Comparison of ENCODE assay signal across 40 mouse cellular contexts in the genomic region with DNA sequence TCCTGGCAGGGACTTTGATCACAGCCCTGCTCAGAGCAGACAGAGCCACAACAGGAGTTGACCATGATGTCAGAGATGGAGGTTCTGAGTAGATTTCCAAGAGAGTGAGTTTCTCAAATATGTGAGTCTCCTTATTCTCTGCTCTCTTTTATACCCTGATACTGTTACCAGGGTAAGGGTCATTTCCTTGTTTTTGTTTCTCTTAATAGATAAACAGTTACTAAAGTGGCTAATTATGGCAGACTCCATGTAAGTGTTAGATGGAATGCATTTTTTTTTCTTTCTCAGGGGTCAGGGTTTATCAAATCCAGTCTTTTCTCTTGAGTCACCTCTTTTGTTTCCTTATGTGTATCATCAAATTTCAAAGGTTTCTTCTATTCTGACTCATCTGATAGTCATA. TPM values are rescaled to one million over a fixed set of nuclear protein-coding genes. Genes with fewer than 3 reads are reported as not detected.
"Had no signal": no experiment of that assay in that cellular context is flagged by ENCODE, and none has a peak within 500 bp of the region (broad histone marks: within the 10 kb centered on the region; RNA-seq: fewer than 3 reads in every experiment).

Gene Krtap4-16 (minus strand): TSS at position 101 of the 400 bp plus-strand sequence.

- H3K4me2 ChIP-seq: heart, embryonic 12.5 days; hindbrain, embryonic 12.5 days; hindbrain, embryonic 14.5 days; intestine, embryonic 15.5 days; limb, embryonic 13.5 days; limb, embryonic 15.5 days; liver, embryonic 12.5 days had no signal

- H3K36me3 ChIP-seq: heart, embryonic 10.5 days; heart, embryonic 12.5 days; hindbrain, embryonic 10.5 days; hindbrain, embryonic 12.5 days; intestine, embryonic 15.5 days; limb, embryonic 13.5 days; limb, embryonic 15.5 days; liver, embryonic 12.5 days had no signal

- H3K9me3 ChIP-seq: heart, embryonic 10.5 days; heart, embryonic 12.5 days; hindbrain, embryonic 12.5 days; intestine, embryonic 15.5 days; limb, embryonic 13.5 days; limb, embryonic 15.5 days; liver, embryonic 12.5 days had no signal

- DNase-seq: gastrocnemius, postnatal 14 days; gastrocnemius, postnatal 36 days; heart, adult 18-20 months; heart, postnatal 10 days; heart, postnatal 4 days; kidney, adult 18-20 months; kidney, adult 8-10 months; kidney, postnatal 10 days; kidney, postnatal 25 days; kidney, postnatal 4 days; left cerebral cortex, postnatal 4 days had no signal

- H3K9ac ChIP-seq: heart, embryonic 12.5 days; hindbrain, embryonic 12.5 days; hindbrain, embryonic 14.5 days; intestine, embryonic 15.5 days; limb, embryonic 13.5 days; limb, embryonic 15.5 days; liver, embryonic 12.5 days; liver, embryonic 14.5 days had no signal

- ATAC-seq: hindbrain, embryonic 16.5 days; inflammation-experienced regulatory T-cells, adult 6 months; intestine, embryonic 15.5 days; intestine, postnatal 0 days; liver, embryonic 12.5 days had no signal

- H3K27ac ChIP-seq: heart, embryonic 10.5 days; hindbrain, embryonic 10.5 days; hindbrain, embryonic 12.5 days; hindbrain, embryonic 14.5 days; intestine, embryonic 15.5 days; layer of hippocampus, adult 2 months; left cerebral cortex, adult 2 months; limb, embryonic 13.5 days; limb, embryonic 15.5 days; liver, embryonic 12.5 days; liver, embryonic 14.5 days had no signal

- H3K27me3 ChIP-seq: heart, embryonic 12.5 days; hindbrain, embryonic 12.5 days; intestine, embryonic 15.5 days; limb, embryonic 13.5 days; limb, embryonic 15.5 days; liver, embryonic 12.5 days had no signal

- H3K4me1 ChIP-seq: heart, embryonic 10.5 days; heart, embryonic 12.5 days; hindbrain, embryonic 10.5 days; hindbrain, embryonic 12.5 days; intestine, embryonic 15.5 days; limb, embryonic 13.5 days; limb, embryonic 15.5 days; liver, embryonic 12.5 days had no signal

- H3K4me3 ChIP-seq: heart, embryonic 10.5 days; heart, embryonic 12.5 days; hindbrain, embryonic 10.5 days; hindbrain, embryonic 12.5 days; intestine, embryonic 15.5 days; layer of hippocampus, adult 2 months; left cerebral cortex, adult 2 months; limb, embryonic 13.5 days; limb, embryonic 15.5 days; liver, embryonic 12.5 days had no signal

RNA-seq across cellular contexts. Expression of gene Krtap4-16, which starts in this region (rescaled TPM):
- total RNA-seq: gastrocnemius, adult 18-20 months; gastrocnemius, adult 8-10 months; gastrocnemius, postnatal 14 days; gastrocnemius, postnatal 36 days; heart, adult 18-20 months; heart, adult 8-10 months; heart, postnatal 10 days; heart, postnatal 25 days; heart, postnatal 4 days; layer of hippocampus, adult 2 months; layer of hippocampus, postnatal 10 days; layer of hippocampus, postnatal 25 days; left cerebral cortex, adult 2 months; left cerebral cortex, postnatal 25 days; left cerebral cortex, postnatal 4 days; liver, adult 2 months had no signal
- polyA plus RNA-seq: gonadal fat pad, adult 2 months; heart, embryonic 10.5 days; heart, embryonic 12.5 days; heart, embryonic 14.5 days; heart, embryonic 16.5 days; hindbrain, embryonic 10.5 days; hindbrain, embryonic 12.5 days; hindbrain, embryonic 14.5 days; hindbrain, embryonic 16.5 days; inflammation-experienced regulatory T-cells, adult 6 months; intestine, embryonic 15.5 days; intestine, postnatal 0 days; kidney, embryonic 14.5 days; kidney, embryonic 16.5 days; limb, embryonic 11.5 days; limb, embryonic 13.5 days; limb, embryonic 15.5 days; liver, adult 2 months; liver, embryonic 12.5 days; liver, embryonic 14.5 days had no signal
